Mouse (Mus musculus) stomach, embryonic 14.5 days (tissue): Measurements from ENCODE around the gene Erbin. TPM values are rescaled to one million over a fixed set of nuclear protein-coding genes. Genes with fewer than 3 reads are reported as not detected.

Source experiments
- ATAC-seq: fragments of 200-750 bp; cut with Nextera tagmentation; 2 replicates; pipeline ENCODE4 v1.8.0; 2017; ENCODE audit warnings: low read depth, moderate TSS enrichment; ENCODE audit not compliant: insufficient number of reproducible peaks, insufficient read depth, low FRiP score
- H3K27ac ChIP-seq: fragments of 300-500 bp; sonication (generic); 2 replicates; pipeline ENCODE4 v1.5.1; 2014; ENCODE audit warnings: mild to moderate bottlenecking, low read length, moderate library complexity, mixed read lengths
- H3K27me3 ChIP-seq: fragments of 300-500 bp; sonication (generic); 2 replicates; pipeline ENCODE4 v1.6.1; 2014; ENCODE audit warnings: low read length, control low read depth, mixed read lengths; ENCODE audit not compliant: control insufficient read depth, insufficient read depth
- H3K36me3 ChIP-seq: fragments of 300-500 bp; sonication (generic); 2 replicates; pipeline ENCODE4 v1.6.1; 2014; ENCODE audit warnings: mild to moderate bottlenecking, control low read depth, low read length, moderate library complexity, mixed read lengths; ENCODE audit not compliant: control insufficient read depth, insufficient read depth
- H3K4me1 ChIP-seq: fragments of 300-500 bp; sonication (generic); 2 replicates; pipeline ENCODE4 v1.6.1; 2014; ENCODE audit warnings: low read length, control low read depth, mixed read lengths; ENCODE audit not compliant: control insufficient read depth, insufficient read depth
- H3K4me2 ChIP-seq: fragments of 300-500 bp; sonication (generic); replicated peaks from 2 replicates; pipeline ENCODE4 v1.6.1; 2014; ENCODE audit warnings: low read depth, low read length, control low read depth
- H3K4me3 ChIP-seq: fragments of 300-500 bp; sonication (generic); 2 replicates; pipeline ENCODE4 v1.5.1; 2014; ENCODE audit warnings: low read depth, low read length, control low read depth
- H3K9ac ChIP-seq: fragments of 300-500 bp; sonication (generic); replicated peaks from 2 replicates; pipeline ENCODE4 v1.6.1; 2014; ENCODE audit warnings: low read depth, mild to moderate bottlenecking, control low read depth, low read length, moderate library complexity, mixed read lengths
- H3K9me3 ChIP-seq: fragments of 300-500 bp; sonication (generic); 2 replicates; pipeline ENCODE4 v1.6.1; 2016; ENCODE audit warnings: low read depth, low read length, control low read depth; ENCODE audit not compliant: control insufficient read depth
- WGBS: fragments of 180-500 bp; shearing (Covaris S2); extraction: QIAGEN DNeasy Blood & Tissue Kit; methylation state at CpG from one replicate; pipeline ENCODE4 v1.1.7; 2014; 5-methylcytosine and 5-hydroxymethylcytosine counted together
- polyA plus RNA-seq: library from polyadenylated mRNA; unstranded; fragments of >200 nt; fragmentation: Nextera tagmentation; extraction: Ambion mirVana; gene quantifications from 2 replicates; pipeline ENCODE4 v1.2.1, GENCODE M21; 2014

Gene Erbin
- polyA plus RNA-seq, 1 experiment from 2014 or later = 39.8 TPM

- Histone ChIP-seq H3K27ac (peak overlapping the region; percentile 100), H3K36me3 (no peaks in the 10 kb centered on the region)
- WGBS = 1% methylated on average over 20 of the region's 20 CpGs
Observed at GRCm38 (mm10) chr13:103919956-103920260, 406 bp downstream of the Erbin start.

GRCm38 (mm10) chr13:103919234-103919955 lies 919 bp downstream of the Erbin start:
- under 1% methylated on average over 32 of the region's 32 CpGs for WGBS
- no peak for ATAC-seq

More at GRCm38 (mm10) chr13:103919956-103920260, 406 bp downstream of the Erbin start:
- H3K9me3 ChIP-seq = no peaks in the 10 kb centered on the region
- peaks cover 19% of the 10 kb centered on the region; the same call in 1 of the 2 replicates for H3K4me1 ChIP-seq
- no peaks in the 10 kb centered on the region for H3K27me3 ChIP-seq
- ATAC-seq = no peak
- peak overlapping the region; percentile 99 for H3K9ac ChIP-seq
- H3K4me2 ChIP-seq = peak overlapping the region; percentile 80
- H3K4me3 ChIP-seq = peak overlapping the region; percentile 87

GRCm38 (mm10) chr13:103918432-103918831 lies 1.9 kb downstream of the Erbin start:
- Histone ChIP-seq H3K4me1 (peaks cover 19% of the 10 kb centered on the region; the same call in 1 of the 2 replicates), H3K4me3 (peak overlapping the region; percentile 87), H3K27ac (peak overlapping the region; percentile 100; the same call in 1 of the 2 replicates), H3K4me2 (peak overlapping the region; percentile 80), H3K9me3 (no peaks in the 10 kb centered on the region), H3K36me3 (no peaks in the 10 kb centered on the region), H3K27me3 (no peaks in the 10 kb centered on the region), H3K9ac (peak overlapping the region; percentile 99)
- 15% methylated on average over 3 of the region's 3 CpGs for WGBS
- ATAC-seq = no peak

More at GRCm38 (mm10) chr13:103919234-103919955, 919 bp downstream of the Erbin start:
- H3K4me3 ChIP-seq = peak overlapping the region; percentile 87
- H3K4me2 ChIP-seq = peak overlapping the region; percentile 80
- H3K9me3 ChIP-seq = no peaks in the 10 kb centered on the region
- H3K27me3 ChIP-seq = no peaks in the 10 kb centered on the region
- peak overlapping the region; percentile 100 for H3K27ac ChIP-seq
- H3K9ac ChIP-seq = peak overlapping the region; percentile 99
- H3K4me1 ChIP-seq = peaks cover 19% of the 10 kb centered on the region; the same call in 1 of the 2 replicates
- no peaks in the 10 kb centered on the region for H3K36me3 ChIP-seq

- Histone ChIP-seq H3K27ac (no peak overlapping the region), H3K4me1 (peaks cover 7% of the 10 kb centered on the region; the same call in 1 of the 2 replicates), H3K9me3 (no peaks in the 10 kb centered on the region), H3K36me3 (no peaks in the 10 kb centered on the region), H3K4me3 (no peak overlapping the region), H3K9ac (no peak overlapping the region), H3K27me3 (no peaks in the 10 kb centered on the region), H3K4me2 (no peak overlapping the region)
- 79% methylated on average over 4 of the region's 4 CpGs for WGBS
- ATAC-seq = no peak
Observed at GRCm38 (mm10) chr13:103914114-103914736, 6.1 kb downstream of the Erbin start.

GRCm38 (mm10) chr13:103912351-103912750 lies 8.0 kb downstream of the Erbin start:
- Histone ChIP-seq H3K4me2 (no peak overlapping the region), H3K4me3 (no peak overlapping the region), H3K27ac (no peak overlapping the region), H3K9me3 (no peaks in the 10 kb centered on the region), H3K27me3 (no peaks in the 10 kb centered on the region), H3K9ac (no peak overlapping the region), H3K4me1 (0 out of 2 replicates have a peak, but pooled peaks cover 5% of the 10 kb centered on the region), H3K36me3 (no peaks in the 10 kb centered on the region)
- no peak for ATAC-seq
- 81% methylated on average over 3 of the region's 3 CpGs for WGBS

- no peak overlapping the region for H3K4me3 ChIP-seq
- no peak for ATAC-seq
- 82% methylated on average over 1 of the region's 1 CpGs for WGBS
- no peak overlapping the region for H3K9ac ChIP-seq
- H3K9me3 ChIP-seq = no peaks in the 10 kb centered on the region
- H3K4me1 ChIP-seq = no peaks in the 10 kb centered on the region
- H3K27me3 ChIP-seq = no peaks in the 10 kb centered on the region
- H3K27ac ChIP-seq = no peak overlapping the region
- H3K4me2 ChIP-seq = no peak overlapping the region
- no peaks in the 10 kb centered on the region for H3K36me3 ChIP-seq
Observed at GRCm38 (mm10) chr13:103910598-103910997, 9.7 kb downstream of the Erbin start.

GRCm38 (mm10) chr13:103909894-103910293 lies 10.4 kb downstream of the Erbin start:
- Histone ChIP-seq H3K9me3 (no peaks in the 10 kb centered on the region), H3K9ac (no peak overlapping the region), H3K36me3 (no peaks in the 10 kb centered on the region), H3K27me3 (no peaks in the 10 kb centered on the region), H3K4me1 (no peaks in the 10 kb centered on the region), H3K27ac (no peak overlapping the region), H3K4me2 (no peak overlapping the region), H3K4me3 (no peak overlapping the region)
- ATAC-seq = no peak
- WGBS = 55% methylated on average over 3 of the region's 3 CpGs

- no peak for ATAC-seq
- 86% methylated on average over 1 of the region's 1 CpGs for WGBS
Observed at GRCm38 (mm10) chr13:103900015-103900414, 20.3 kb downstream of the Erbin start.

More at GRCm38 (mm10) chr13:103900015-103900414, 20.3 kb downstream of the Erbin start:
- Histone ChIP-seq H3K4me3 (no peak overlapping the region), H3K9me3 (no peaks in the 10 kb centered on the region), H3K36me3 (no peaks in the 10 kb centered on the region), H3K27ac (no peak overlapping the region), H3K4me2 (no peak overlapping the region), H3K4me1 (no peaks in the 10 kb centered on the region), H3K27me3 (no peaks in the 10 kb centered on the region), H3K9ac (no peak overlapping the region)
